Mouse (Mus musculus) heart, adult 2 months (tissue): ENCODE data around the gene Slc10a6.

Source experiments
- CTCF ChIP-seq: fragments of 200-600 bp; IDR thresholded peaks from 2 replicates; pipeline ENCODE4 v1.8.1; 2022; ENCODE audit warnings: antibody characterized with exemption, mild to moderate bottlenecking, moderate library complexity
- EP300 ChIP-seq: fragments of 200-500 bp; IDR thresholded peaks from 2 replicates; pipeline ENCODE4 v1.6.1; 2011; ENCODE audit warnings: low read depth, low read length, control low read depth; ENCODE audit not compliant: insufficient read depth
- POLR2A ChIP-seq: fragments of 200-500 bp; IDR thresholded peaks from 2 replicates; pipeline ENCODE4 v1.6.1; 2011; ENCODE audit warnings: mild to moderate bottlenecking, low read depth, low read length, control low read depth; ENCODE audit not compliant: insufficient read depth

- TF ChIP-seq CTCF, result no peak
- TF ChIP-seq EP300, result no peak
- no peak for TF ChIP-seq POLR2A
These were observed 704 bp downstream of the Slc10a6 start for GRCm38 (mm10) chr5:103628499-103628898.
